Mouse (Mus musculus) heart, adult 2 months (tissue): ENCODE results near the gene Dennd6a. TPM values are rescaled to one million over a fixed set of nuclear protein-coding genes. Genes with fewer than 3 reads are reported as not detected.

ENCODE experiments used
- DNase-seq, 2 experiments: peaks; one replicate each; pipeline ENCODE4 v3.0.0; 2021
- H3K27ac ChIP-seq: fragments of 200-600 bp; 2 replicates; pipeline ENCODE4 v1.8.1; 2022
- H3K27me3 ChIP-seq: fragments of 200-500 bp; 2 replicates; pipeline ENCODE4 v1.6.1; 2012; ENCODE audit warnings: mild to moderate bottlenecking, low read length, inconsistent platforms, mixed read lengths; ENCODE audit not compliant: control insufficient read depth, insufficient read depth
- H3K36me3 ChIP-seq: fragments of 200-500 bp; 2 replicates; pipeline ENCODE4 v1.6.1; 2012; ENCODE audit warnings: low read length, inconsistent platforms; ENCODE audit not compliant: control insufficient read depth, insufficient read depth
- H3K4me1 ChIP-seq: fragments of 200-500 bp; 2 replicates; pipeline ENCODE4 v1.6.1; 2011; ENCODE audit warnings: low read length; ENCODE audit not compliant: control insufficient read depth, insufficient read depth
- H3K4me3 ChIP-seq: fragments of 200-600 bp; 2 replicates; pipeline ENCODE4 v1.8.1; 2022
- H3K79me2 ChIP-seq: fragments of 200-500 bp; replicated peaks from 2 replicates; pipeline ENCODE4 v1.6.1; 2012; ENCODE audit warnings: mild to moderate bottlenecking, inconsistent platforms, low read length, moderate library complexity, mixed read lengths; ENCODE audit not compliant: control insufficient read depth, insufficient read depth
- H3K9ac ChIP-seq: fragments of 200-500 bp; 2 replicates; pipeline ENCODE4 v1.6.1; 2012; ENCODE audit warnings: low read depth, mild to moderate bottlenecking, control low read depth, inconsistent platforms, low read length, mixed read lengths
- CTCF ChIP-seq: fragments of 200-600 bp; IDR thresholded peaks from 2 replicates; pipeline ENCODE4 v1.8.1; 2022; ENCODE audit warnings: antibody characterized with exemption, mild to moderate bottlenecking, moderate library complexity
- EP300 ChIP-seq: fragments of 200-500 bp; IDR thresholded peaks from 2 replicates; pipeline ENCODE4 v1.6.1; 2011; ENCODE audit warnings: low read depth, low read length, control low read depth; ENCODE audit not compliant: insufficient read depth
- POLR2A ChIP-seq: fragments of 200-500 bp; IDR thresholded peaks from 2 replicates; pipeline ENCODE4 v1.6.1; 2011; ENCODE audit warnings: mild to moderate bottlenecking, low read depth, low read length, control low read depth; ENCODE audit not compliant: insufficient read depth
- WGBS: fragments of 180-500 bp; shearing (Covaris S2); methylation state at CpG from one replicate; pipeline ENCODE4 v1.1.7; 2018; 5-methylcytosine and 5-hydroxymethylcytosine counted together
- intact Hi-C: fragments of 180-260 bp; cut with DNase I; formaldehyde crosslinking; loops from one replicate; pipeline ENCODE4 v1.15.1; 2025
- polyA plus RNA-seq: library from polyadenylated mRNA; depleted of rRNA; stranded (reverse); fragments of >200 nt; gene quantifications from 2 replicates; pipeline ENCODE4 v1.2.3, GENCODE M21; 2012
- total RNA-seq, 2 experiments: library from RNA; stranded (reverse); gene quantifications; 2 replicates each; pipeline ENCODE4 v1.2.3; 2021

Gene Dennd6a
- total and polyA plus RNA-seq, 3 experiments: 6.9 to 14.0 (median 13.4) TPM

- H3K27ac ChIP-seq: peak overlapping the region; percentile 100
- WGBS: under 1% methylated on average over 78 of the region's 79 CpGs
- TF ChIP-seq POLR2A (peak; percentile 78), EP300 (no peak)
- H3K9ac ChIP-seq: peak overlapping the region; percentile 87
- peak overlapping the region; percentile 95 for H3K4me3 ChIP-seq
- H3K27me3 ChIP-seq: no peaks in the 10 kb centered on the region
- peaks cover 5% of the 10 kb centered on the region for H3K79me2 ChIP-seq
- intact Hi-C loops: loop anchor here (1.0 to 5.0 kb wide), 3 partner anchors 45 to 87 kb away; partner anchors contain the start of genes Arf4 and Slmap
- peaks cover 5% of the 10 kb centered on the region for H3K4me1 ChIP-seq
- DNase-seq: peak; percentile 92 to 94
- peaks cover 2% of the 10 kb centered on the region; the same call in 1 of the 2 replicates for H3K36me3 ChIP-seq
Observed at GRCm38 (mm10) chr14:26579346-26580343, 6.0 kb downstream of the Dennd6a start.

- Histone ChIP-seq H3K4me3 (no peak overlapping the region), H3K4me1 (peaks cover 8% of the 10 kb centered on the region), H3K9ac (no peak overlapping the region), H3K36me3 (peaks cover 15% of the 10 kb centered on the region), H3K27ac (no peak overlapping the region), H3K27me3 (no peaks in the 10 kb centered on the region), H3K79me2 (peaks cover 8% of the 10 kb centered on the region)
- TF ChIP-seq CTCF: no peak
- TF ChIP-seq POLR2A: no peak
- no peak for TF ChIP-seq EP300
- intact Hi-C loops: no loop called here
- no peak for DNase-seq
- WGBS: 78% methylated on average over 3 of the region's 3 CpGs
Observed at GRCm38 (mm10) chr14:26583645-26584044, 10.0 kb downstream of the Dennd6a start.

GRCm38 (mm10) chr14:26587116-26587515 lies 13.5 kb downstream of the Dennd6a start:
- no peaks in the 10 kb centered on the region for H3K27me3 ChIP-seq
- no peak overlapping the region for H3K4me3 ChIP-seq
- H3K27ac ChIP-seq: no peak overlapping the region; the same call in 1 of the 2 replicates
- H3K79me2 ChIP-seq: peaks cover 7% of the 10 kb centered on the region
- no peak overlapping the region for H3K9ac ChIP-seq
- H3K36me3 ChIP-seq: peaks cover 15% of the 10 kb centered on the region
- H3K4me1 ChIP-seq: peaks cover 7% of the 10 kb centered on the region
- intact Hi-C loops: no loop called here
- TF ChIP-seq POLR2A (no peak), EP300 (no peak), CTCF (no peak)
- no peak for DNase-seq

GRCm38 (mm10) chr14:26591353-26591752 lies 17.7 kb downstream of the Dennd6a start:
- H3K9ac ChIP-seq: no peak overlapping the region
- peaks cover 20% of the 10 kb centered on the region for H3K36me3 ChIP-seq
- H3K4me3 ChIP-seq: no peak overlapping the region
- no peak overlapping the region for H3K27ac ChIP-seq
- TF ChIP-seq POLR2A (no peak), EP300 (no peak), CTCF (no peak)
- H3K27me3 ChIP-seq: no peaks in the 10 kb centered on the region
- intact Hi-C loops: no loop called here
- no peak for DNase-seq
- peaks cover 4% of the 10 kb centered on the region for H3K79me2 ChIP-seq
- H3K4me1 ChIP-seq: peaks cover 5% of the 10 kb centered on the region

DNA sequence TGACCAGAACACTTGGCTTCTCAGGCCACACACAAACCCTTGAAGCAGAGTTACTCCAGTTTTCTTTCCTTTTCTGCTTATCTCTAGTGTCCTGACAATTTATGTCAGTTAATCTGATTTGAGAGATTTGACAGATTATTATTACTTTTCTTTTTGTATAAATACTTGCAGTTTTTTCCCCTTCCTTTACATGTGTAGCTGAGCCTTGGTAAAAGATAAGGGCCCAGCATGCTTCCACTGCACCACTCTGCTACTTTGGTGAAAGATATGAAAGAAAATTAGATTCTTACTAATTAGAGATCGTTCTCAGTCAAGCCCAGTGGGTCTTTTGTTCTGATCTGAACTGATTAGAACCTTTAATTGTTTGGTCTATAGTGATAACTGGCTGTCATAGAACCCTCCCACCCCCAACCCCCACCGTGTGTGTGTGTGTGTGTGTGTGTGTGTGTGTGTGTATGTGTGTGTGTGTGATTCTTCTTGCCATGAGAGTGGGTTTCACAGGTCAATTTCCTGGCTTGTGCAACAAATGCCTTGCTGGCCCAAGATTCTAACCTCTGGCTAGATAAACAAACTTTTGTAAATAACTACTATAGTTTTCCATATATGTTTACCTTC lies 19.7 kb downstream of the Dennd6a start:
- no peak for TF ChIP-seq EP300
- WGBS: 73% methylated on average over 2 of the region's 2 CpGs
- H3K36me3 ChIP-seq: peaks cover 9% of the 10 kb centered on the region
- no peaks in the 10 kb centered on the region for H3K27me3 ChIP-seq
- intact Hi-C loops: no loop called here
- H3K4me3 ChIP-seq: no peak overlapping the region
- peaks cover 4% of the 10 kb centered on the region for H3K79me2 ChIP-seq
- peaks cover 2% of the 10 kb centered on the region for H3K4me1 ChIP-seq
- DNase-seq: no peak
- no peak overlapping the region for H3K9ac ChIP-seq
- no peak overlapping the region for H3K27ac ChIP-seq

DNA sequence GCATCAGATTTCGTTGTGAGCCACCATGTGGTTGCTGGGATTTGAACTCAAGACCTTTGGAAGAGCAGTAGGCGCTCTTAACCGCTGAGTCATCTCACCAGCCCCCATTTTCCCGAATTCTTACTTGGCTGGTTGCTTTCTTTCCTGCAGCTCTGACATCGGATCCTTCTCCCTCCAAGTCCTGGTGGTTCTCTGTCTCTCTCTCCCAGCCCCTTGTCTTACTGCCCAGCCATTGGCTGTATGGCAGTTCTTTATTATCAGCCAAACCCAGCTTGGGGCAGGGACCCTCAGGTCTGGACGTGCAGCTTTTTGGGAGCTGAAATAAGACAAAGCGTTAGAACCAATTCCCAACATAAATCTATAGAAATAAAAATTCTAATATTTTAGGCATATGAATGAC lies 21.5 kb downstream of the Dennd6a start:
- H3K27ac ChIP-seq: no peak overlapping the region
- H3K4me1 ChIP-seq: no peaks in the 10 kb centered on the region
- peaks cover 3% of the 10 kb centered on the region for H3K79me2 ChIP-seq
- TF ChIP-seq POLR2A (no peak), EP300 (no peak), CTCF (no peak)
- H3K4me3 ChIP-seq: no peak overlapping the region
- intact Hi-C loops: no loop called here
- DNase-seq: no peak
- WGBS: 88% methylated on average over 7 of the region's 7 CpGs
- H3K9ac ChIP-seq: no peak overlapping the region
- no peaks in the 10 kb centered on the region for H3K27me3 ChIP-seq
- peaks cover 6% of the 10 kb centered on the region for H3K36me3 ChIP-seq
